Mouse (Mus musculus) liver, embryonic 14.5 days (tissue): ENCODE measurements around the gene Gm37240. TPM values are rescaled to one million over a fixed set of nuclear protein-coding genes. Genes with fewer than 3 reads are reported as not detected.

Experiments
- ATAC-seq: fragments of 200-750 bp; cut with Nextera tagmentation; 2 replicates; pipeline ENCODE4 v1.8.0; 2017; ENCODE audit warnings: moderate number of reproducible peaks, mild to moderate bottlenecking, moderate library complexity; ENCODE audit not compliant: insufficient read depth
- DNase-seq, 3 experiments: peaks; one replicate each; pipeline ENCODE4 v3.0.0-alpha.2; 2012 to 2013; ENCODE audit warnings: low read depth in 3 of 3, low spot score in 3 of 3
- H3K27ac ChIP-seq: fragments of 300-500 bp; sonication (generic); 2 replicates; pipeline ENCODE4 v1.5.1; 2014; ENCODE audit warnings: moderate library complexity, mild to moderate bottlenecking, control low read depth, inconsistent platforms
- H3K27me3 ChIP-seq: fragments of 300-500 bp; sonication (generic); 2 replicates; pipeline ENCODE4 v1.6.1; 2014; ENCODE audit warnings: mild to moderate bottlenecking, low read length, moderate library complexity; ENCODE audit not compliant: control insufficient read depth, insufficient read depth
- H3K36me3 ChIP-seq: fragments of 300-500 bp; sonication (generic); replicated peaks from 2 replicates; pipeline ENCODE4 v1.6.1; 2014; ENCODE audit warnings: low read depth; ENCODE audit not compliant: control insufficient read depth, insufficient read depth
- H3K4me1 ChIP-seq, 2 experiments: fragments of 200-500 bp in 1 of 2; fragments of 300-500 bp in 1 of 2; sonication (generic) in 1 of 2; replicated peaks; 2 replicates each; pipeline ENCODE4 v1.6.1; 2012 to 2014; ENCODE audit warnings: antibody characterized with exemption in 1 of 2, inconsistent platforms in 1 of 2, low read length in 1 of 2; ENCODE audit not compliant: control insufficient read depth in 2 of 2, insufficient read depth in 2 of 2
- H3K4me2 ChIP-seq: fragments of 300-500 bp; sonication (generic); 2 replicates; pipeline ENCODE4 v1.6.1; 2014; ENCODE audit warnings: low read depth, mild to moderate bottlenecking, control low read depth, moderate library complexity
- H3K4me3 ChIP-seq, 2 experiments: fragments of 200-500 bp in 1 of 2; fragments of 300-500 bp in 1 of 2; sonication (generic) in 1 of 2; 2 replicates each; pipeline ENCODE4 v1.5.1; 2012 to 2014; ENCODE audit warnings: low read depth in 2 of 2, low read length in 2 of 2, mild to moderate bottlenecking in 2 of 2, control low read depth in 1 of 2, inconsistent platforms in 1 of 2, moderate library complexity in 1 of 2; ENCODE audit not compliant: insufficient read depth in 1 of 2
- H3K9ac ChIP-seq: fragments of 300-500 bp; sonication (generic); replicated peaks from 2 replicates; pipeline ENCODE4 v1.6.1; 2014; ENCODE audit warnings: mild to moderate bottlenecking, control low read depth, moderate library complexity
- H3K9me3 ChIP-seq: fragments of 300-500 bp; sonication (generic); 2 replicates; pipeline ENCODE4 v1.6.1; 2016; ENCODE audit warnings: low read length, mixed read lengths; ENCODE audit not compliant: control insufficient read depth
- CTCF ChIP-seq: IDR thresholded peaks from 2 replicates; pipeline ENCODE4 v1.5.1; 2016; ENCODE audit warnings: antibody characterized with exemption, low read depth, control low read depth
- EP300 ChIP-seq: IDR thresholded peaks from 2 replicates; pipeline ENCODE4 v1.6.1; 2016; ENCODE audit warnings: antibody characterized with exemption, low read depth
- WGBS: fragments of 180-500 bp; shearing (Covaris S2); extraction: QIAGEN DNeasy Blood & Tissue Kit; methylation state at CpG from one replicate; pipeline ENCODE4 v1.1.7; 2014; ENCODE audit not compliant: insufficient replicate concordance; 5-methylcytosine and 5-hydroxymethylcytosine counted together
- polyA plus RNA-seq, 2 experiments: library from polyadenylated mRNA; depleted of rRNA in 1 of 2; stranded (reverse) in 1 of 2; unstranded in 1 of 2; fragments of >200 nt; fragmentation: Nextera tagmentation in 1 of 2; extraction: Ambion mirVana in 1 of 2; gene quantifications; 2 replicates each; pipeline versions ENCODE4 v1.2.1 to v1.2.3; 2012 to 2014

Gene Gm37240
- polyA plus RNA-seq, 2 experiments = 0.03 to 0.30 TPM

GRCm38 (mm10) chr3:84492657-84493056, 1394.7 kb downstream of the Gm37240 start:
- Histone ChIP-seq H3K9ac (no peak overlapping the region), H3K4me1 (peaks cover 0 to 2% of the 10 kb centered on the region in 2 experiments; a peak in 1 of 4 replicates), H3K36me3 (no peaks in the 10 kb centered on the region), H3K27ac (no peak overlapping the region), H3K27me3 (no peaks in the 10 kb centered on the region), H3K4me2 (no peak overlapping the region), H3K9me3 (no peaks in the 10 kb centered on the region), H3K4me3 (no peak overlapping the region)
- no peak for DNase-seq
- WGBS = 76% methylated on average over 8 of the region's 8 CpGs
- no peak for ATAC-seq
- TF ChIP-seq EP300 (no peak), CTCF (no peak)

- DNase-seq (no peak), ATAC-seq (no peak)
- Histone ChIP-seq H3K9me3 (no peaks in the 10 kb centered on the region), H3K27me3 (no peaks in the 10 kb centered on the region), H3K4me2 (no peak overlapping the region), H3K4me3 (no peak overlapping the region), H3K36me3 (no peaks in the 10 kb centered on the region), H3K27ac (no peak overlapping the region), H3K4me1 (no peaks in the 10 kb centered on the region; a peak in 1 of 4 replicates), H3K9ac (no peak overlapping the region)
- TF ChIP-seq CTCF (no peak), EP300 (no peak)
- WGBS = 21% methylated on average over 4 of the region's 4 CpGs
Measured at GRCm38 (mm10) chr3:84492148-84492547, 1395.2 kb downstream of the Gm37240 start.

GRCm38 (mm10) chr3:84488716-84489115, 1398.6 kb downstream of the Gm37240 start:
- DNase-seq (no peak), ATAC-seq (no peak)
- H3K36me3 ChIP-seq = no peaks in the 10 kb centered on the region
- H3K27me3 ChIP-seq = no peaks in the 10 kb centered on the region
- no peak overlapping the region for H3K4me2 ChIP-seq
- H3K27ac ChIP-seq = no peak overlapping the region
- no peaks in the 10 kb centered on the region for H3K9me3 ChIP-seq
- no peak overlapping the region for H3K4me3 ChIP-seq
- no peak overlapping the region for H3K9ac ChIP-seq
- 70% methylated on average over 6 of the region's 6 CpGs for whole genome bisulfite sequencing
- no peaks in the 10 kb centered on the region; a peak in 1 of 4 replicates for H3K4me1 ChIP-seq
- TF ChIP-seq CTCF (no peak), EP300 (no peak)

- Histone ChIP-seq H3K27me3 (peaks cover 10% of the 10 kb centered on the region), H3K9me3 (no peaks in the 10 kb centered on the region), H3K4me1 (peaks cover 5 to 6% of the 10 kb centered on the region in 2 experiments), H3K9ac (no peak overlapping the region), H3K36me3 (no peaks in the 10 kb centered on the region), H3K4me3 (no peak overlapping the region), H3K27ac (no peak overlapping the region), H3K4me2 (no peak overlapping the region)
- DNase-seq (no peak), ATAC-seq (no peak)
- 61% methylated on average over 3 of the region's 3 CpGs for WGBS
- TF ChIP-seq EP300 = no peak
- TF ChIP-seq CTCF = no peak
Measured at GRCm38 (mm10) chr3:84484891-84485290, 1402.4 kb downstream of the Gm37240 start.

GRCm38 (mm10) chr3:84484333-84484732, 1403.0 kb downstream of the Gm37240 start:
- Histone ChIP-seq H3K4me2 (no peak overlapping the region), H3K27ac (no peak overlapping the region), H3K9ac (no peak overlapping the region), H3K27me3 (peaks cover 10% of the 10 kb centered on the region), H3K4me3 (no peak overlapping the region), H3K9me3 (no peaks in the 10 kb centered on the region), H3K4me1 (peaks cover 5 to 6% of the 10 kb centered on the region in 2 experiments), H3K36me3 (no peaks in the 10 kb centered on the region)
- 62% methylated on average over 4 of the region's 4 CpGs for WGBS
- no peak for ATAC-seq
- no peak for TF ChIP-seq CTCF
- TF ChIP-seq EP300 = no peak
- DNase-seq = no peak
